Mouse (Mus musculus) intestine, embryonic 15.5 days (tissue): ENCODE results near the gene Afdn. TPM values are rescaled to one million over a fixed set of nuclear protein-coding genes. Genes with fewer than 3 reads are reported as not detected.
"Not testable (repeated sequence)": the region's sequence is repeated elsewhere in the genome, so short reads cannot be mapped to it uniquely, and the experiment has no call there.

Source experiments
- ATAC-seq: fragments of 200-750 bp; cut with Nextera tagmentation; 2 replicates; pipeline ENCODE4 v1.8.0; 2017; ENCODE audit warnings: moderate TSS enrichment, moderate library complexity
- H3K27ac ChIP-seq: fragments of 300-500 bp; sonication (generic); 2 replicates; pipeline ENCODE4 v1.5.1; 2015; ENCODE audit warnings: mild to moderate bottlenecking, inconsistent platforms
- H3K27me3 ChIP-seq: fragments of 300-500 bp; sonication (generic); replicated peaks from 2 replicates; pipeline ENCODE4 v1.6.1; 2015; ENCODE audit warnings: inconsistent platforms
- H3K36me3 ChIP-seq: fragments of 300-500 bp; sonication (generic); 2 replicates; pipeline ENCODE4 v1.6.1; 2015; ENCODE audit warnings: inconsistent platforms
- H3K4me1 ChIP-seq: fragments of 300-500 bp; sonication (generic); replicated peaks from 2 replicates; pipeline ENCODE4 v1.6.1; 2015; ENCODE audit warnings: inconsistent platforms
- H3K4me2 ChIP-seq: fragments of 300-500 bp; sonication (generic); replicated peaks from 2 replicates; pipeline ENCODE4 v1.6.1; 2015; ENCODE audit warnings: mild to moderate bottlenecking, inconsistent platforms
- H3K4me3 ChIP-seq: fragments of 300-500 bp; sonication (generic); replicated peaks from 2 replicates; pipeline ENCODE4 v1.5.1; 2015; ENCODE audit warnings: inconsistent platforms
- H3K9ac ChIP-seq: fragments of 300-500 bp; sonication (generic); 2 replicates; pipeline ENCODE4 v1.6.1; 2015; ENCODE audit warnings: inconsistent platforms
- H3K9me3 ChIP-seq: fragments of 300-500 bp; sonication (generic); 2 replicates; pipeline ENCODE4 v1.6.1; 2016; ENCODE audit warnings: inconsistent platforms
- WGBS: fragments of 180-500 bp; shearing (Covaris S2); methylation state at CpG from one replicate; pipeline ENCODE4 v1.1.7; 2015; 5-methylcytosine and 5-hydroxymethylcytosine counted together
- polyA plus RNA-seq: library from polyadenylated mRNA; unstranded; fragments of >200 nt; fragmentation: Nextera tagmentation; extraction: Ambion mirVana; gene quantifications from 2 replicates; pipeline ENCODE4 v1.2.1, GENCODE M21; 2015

The Afdn gene
- polyA plus RNA-seq, 1 experiment from 2014 or later: 84.9 TPM

GRCm38 (mm10) chr17:13802836-13803408 is 42.6 kb downstream of the Afdn start:
- Histone ChIP-seq H3K27ac (no peak overlapping the region), H3K36me3 (peaks cover 4% of the 10 kb centered on the region; the same call in 1 of the 2 replicates), H3K9me3 (no peaks in the 10 kb centered on the region), H3K4me2 (no peak overlapping the region), H3K4me3 (no peak overlapping the region), H3K4me1 (no peaks in the 10 kb centered on the region), H3K9ac (no peak overlapping the region), H3K27me3 (no peaks in the 10 kb centered on the region)
- 87% methylated on average over 2 of the region's 2 CpGs for WGBS
- no peak for ATAC-seq

GRCm38 (mm10) chr17:13806016-13806415 is 45.7 kb downstream of the Afdn start:
- WGBS: 94% methylated on average over 1 of the region's 1 CpGs
- H3K9ac ChIP-seq: no peak overlapping the region
- no peak for ATAC-seq

GRCm38 (mm10) chr17:13817789-13818188 is 57.5 kb downstream of the Afdn start:
- 91% methylated on average over 2 of the region's 2 CpGs for WGBS
- H3K4me2 ChIP-seq: no peak overlapping the region
- H3K4me1 ChIP-seq: no peaks in the 10 kb centered on the region
- H3K27ac ChIP-seq: no peak overlapping the region
- H3K9me3 ChIP-seq: no peaks in the 10 kb centered on the region
- no peaks in the 10 kb centered on the region for H3K36me3 ChIP-seq
- no peak overlapping the region for H3K4me3 ChIP-seq
- no peaks in the 10 kb centered on the region for H3K27me3 ChIP-seq
- H3K9ac ChIP-seq: no peak overlapping the region
- no peak for ATAC-seq

More at GRCm38 (mm10) chr17:13806016-13806415, 45.7 kb downstream of the Afdn start:
- Histone ChIP-seq H3K27me3 (no peaks in the 10 kb centered on the region), H3K27ac (no peak overlapping the region), H3K9me3 (no peaks in the 10 kb centered on the region), H3K4me1 (no peaks in the 10 kb centered on the region), H3K4me2 (no peak overlapping the region), H3K4me3 (no peak overlapping the region), H3K36me3 (peaks cover 4% of the 10 kb centered on the region; the same call in 1 of the 2 replicates)

GRCm38 (mm10) chr17:13819342-13819741 is 59.0 kb downstream of the Afdn start:
- 89% methylated on average over 4 of the region's 4 CpGs for WGBS
- H3K27me3 ChIP-seq: no peaks in the 10 kb centered on the region
- no peaks in the 10 kb centered on the region for H3K36me3 ChIP-seq
- H3K27ac ChIP-seq: no peak overlapping the region
- no peak for ATAC-seq
- no peaks in the 10 kb centered on the region for H3K4me1 ChIP-seq
- no peak overlapping the region for H3K4me2 ChIP-seq
- H3K4me3 ChIP-seq: no peak overlapping the region
- no peaks in the 10 kb centered on the region for H3K9me3 ChIP-seq
- no peak overlapping the region for H3K9ac ChIP-seq

GRCm38 (mm10) chr17:13820676-13821075 is 60.3 kb downstream of the Afdn start:
- ATAC-seq: no peak
- Histone ChIP-seq H3K9me3 (no peaks in the 10 kb centered on the region), H3K9ac (no peak overlapping the region), H3K4me3 (no peak overlapping the region), H3K27ac (no peak overlapping the region), H3K27me3 (no peaks in the 10 kb centered on the region), H3K4me1 (no peaks in the 10 kb centered on the region), H3K4me2 (no peak overlapping the region), H3K36me3 (no peaks in the 10 kb centered on the region)
- WGBS: 89% methylated on average over 2 of the region's 2 CpGs

DNA sequence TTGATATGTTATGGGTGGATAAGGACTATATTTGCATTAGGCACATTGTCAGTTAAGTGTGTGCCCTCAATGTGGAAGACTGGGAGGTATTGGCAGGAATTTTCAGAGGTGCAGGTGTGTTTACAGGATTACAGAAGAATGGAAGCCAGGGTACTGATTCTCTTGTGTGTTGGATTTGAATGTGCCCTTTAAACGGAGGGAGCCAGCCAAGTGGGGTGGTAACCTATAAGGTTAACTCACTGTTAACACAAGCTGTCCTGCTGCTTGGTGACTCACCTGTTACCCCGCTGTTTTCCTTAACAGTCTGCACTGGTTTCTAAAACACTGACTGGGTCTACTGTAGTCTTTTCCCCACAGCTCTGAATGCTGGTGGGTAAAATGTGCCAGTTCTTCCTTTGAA is 65.1 kb downstream of the Afdn start:
- no peak for ATAC-seq
- H3K4me2 ChIP-seq: no peak overlapping the region
- H3K27me3 ChIP-seq: no peaks in the 10 kb centered on the region
- no peak overlapping the region for H3K9ac ChIP-seq
- H3K27ac ChIP-seq: no peak overlapping the region
- H3K36me3 ChIP-seq: no peaks in the 10 kb centered on the region
- 80% methylated on average over 2 of the region's 2 CpGs for WGBS
- no peaks in the 10 kb centered on the region for H3K9me3 ChIP-seq
- H3K4me1 ChIP-seq: no peaks in the 10 kb centered on the region
- no peak overlapping the region for H3K4me3 ChIP-seq

DNA sequence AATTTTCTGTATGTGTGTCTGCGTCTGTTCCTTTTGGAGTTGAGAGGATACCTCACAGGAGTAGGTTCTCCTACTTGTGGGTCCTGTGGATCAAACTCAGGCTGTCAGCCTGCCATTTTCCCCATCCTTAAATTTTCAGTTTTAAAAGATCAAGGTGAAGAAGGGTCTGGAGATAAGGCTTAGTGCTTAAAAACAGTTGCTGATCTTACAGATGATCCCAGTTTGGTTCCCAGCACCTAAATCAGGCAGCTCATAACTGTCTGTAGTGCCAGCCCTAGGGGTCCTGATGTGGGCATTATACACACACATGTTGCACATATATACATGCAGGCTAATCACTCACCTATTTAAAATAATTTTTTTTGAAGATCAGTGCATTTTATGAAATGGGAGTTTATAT is 69.9 kb downstream of the Afdn start:
- 93% methylated on average over 1 of the region's 1 CpGs for WGBS
- Histone ChIP-seq H3K9ac (no peak overlapping the region), H3K4me1 (no peaks in the 10 kb centered on the region), H3K4me2 (no peak overlapping the region), H3K9me3 (no peaks in the 10 kb centered on the region), H3K27ac (no peak overlapping the region), H3K27me3 (no peaks in the 10 kb centered on the region), H3K4me3 (no peak overlapping the region), H3K36me3 (no peaks in the 10 kb centered on the region)
- ATAC-seq: no peak

DNA sequence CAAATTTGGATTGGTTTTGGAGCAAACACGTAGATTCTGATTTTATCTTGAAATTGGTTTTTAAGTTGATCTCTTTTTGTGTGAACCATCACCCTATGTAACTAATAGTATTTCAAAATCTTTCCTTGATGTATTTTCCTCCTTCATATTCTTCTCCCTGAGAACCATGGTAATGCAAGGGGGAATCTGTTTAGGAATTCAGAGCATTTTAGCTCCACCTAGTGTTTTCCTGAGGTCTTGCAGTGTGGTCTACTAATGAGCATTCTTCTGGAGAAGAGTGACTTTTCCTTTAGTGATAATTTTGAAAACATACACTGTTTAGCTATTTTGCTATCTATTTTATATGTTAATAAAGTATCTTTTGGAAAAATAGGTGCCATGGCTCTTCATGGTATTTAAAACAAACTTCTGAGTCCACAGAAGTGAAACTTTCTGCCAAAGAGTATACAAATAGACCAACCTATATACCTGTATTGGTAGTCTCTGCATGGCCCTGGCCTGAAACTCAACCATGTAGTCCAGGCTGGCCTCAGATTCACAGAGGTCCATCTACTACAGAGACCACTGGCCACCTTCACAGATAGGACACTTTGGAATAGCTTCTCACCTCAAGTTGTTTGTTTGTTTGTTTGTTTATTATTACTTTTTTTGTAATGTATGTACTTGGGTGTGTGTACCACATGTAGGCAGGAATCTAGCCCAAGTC is 70.5 kb downstream of the Afdn start:
- Histone ChIP-seq H3K27ac (no peak overlapping the region), H3K4me3 (no peak overlapping the region), H3K36me3 (no peaks in the 10 kb centered on the region), H3K4me1 (no peaks in the 10 kb centered on the region), H3K9me3 (no peaks in the 10 kb centered on the region), H3K27me3 (no peaks in the 10 kb centered on the region), H3K9ac (no peak overlapping the region), H3K4me2 (no peak overlapping the region)
- 0 out of 2 replicates have a peak, but pooled peaks have one; percentile 34 for ATAC-seq
- WGBS: 91% methylated on average over 1 of the region's 1 CpGs

DNA sequence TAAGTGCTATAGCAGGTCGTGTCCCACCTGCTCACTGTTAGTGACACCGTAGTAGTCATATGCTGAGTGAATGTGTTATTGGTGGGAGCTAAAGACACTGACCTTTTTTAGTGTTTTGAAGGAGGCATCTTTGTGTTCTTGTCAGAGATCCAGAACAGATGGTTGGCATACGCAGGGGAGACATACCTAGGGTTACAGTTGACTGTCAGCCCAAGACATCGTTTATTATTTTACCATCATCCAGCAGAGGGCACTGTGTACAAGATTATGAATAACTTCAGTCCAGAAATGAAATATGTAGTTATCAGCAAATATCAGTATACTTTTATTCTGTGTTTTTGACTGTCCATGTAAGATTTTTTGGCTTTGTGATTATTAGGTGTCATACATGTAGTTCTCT is 75.5 kb downstream of the Afdn start:
- Histone ChIP-seq H3K9ac (no peak overlapping the region), H3K4me1 (no peaks in the 10 kb centered on the region), H3K4me2 (no peak overlapping the region), H3K36me3 (no peaks in the 10 kb centered on the region), H3K4me3 (no peak overlapping the region), H3K27me3 (no peaks in the 10 kb centered on the region), H3K9me3 (no peaks in the 10 kb centered on the region), H3K27ac (no peak overlapping the region)
- ATAC-seq: no peak
- 77% methylated on average over 4 of the region's 4 CpGs for WGBS

DNA sequence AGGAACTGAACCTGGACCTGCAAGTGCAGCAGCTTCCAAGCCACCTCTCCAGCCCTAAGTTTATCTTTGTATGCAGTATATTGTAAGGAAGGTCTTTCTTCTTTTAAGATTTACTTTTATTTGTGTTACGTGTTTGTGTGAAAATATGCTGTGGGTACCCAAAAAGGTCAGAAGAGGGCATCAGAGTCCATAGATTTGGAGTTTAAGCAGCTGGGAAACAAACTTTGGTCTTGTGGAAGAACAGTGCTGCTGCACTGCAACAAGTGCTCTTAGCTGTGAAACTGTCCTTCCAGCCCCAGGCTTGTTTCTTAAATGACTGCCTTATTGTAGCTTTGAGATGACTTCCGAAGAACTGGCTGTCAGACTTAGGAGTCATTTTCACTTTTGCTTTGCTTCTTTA is 89.8 kb downstream of the Afdn start:
- Histone ChIP-seq H3K9ac (no peak overlapping the region), H3K4me2 (no peak overlapping the region), H3K4me3 (no peak overlapping the region), H3K27ac (no peak overlapping the region), H3K27me3 (no peaks in the 10 kb centered on the region), H3K4me1 (no peaks in the 10 kb centered on the region), H3K9me3 (no peaks in the 10 kb centered on the region), H3K36me3 (peaks cover 5% of the 10 kb centered on the region; the same call in 1 of the 2 replicates)
- no peak for ATAC-seq
- 86% methylated on average over 2 of the region's 2 CpGs for WGBS

DNA sequence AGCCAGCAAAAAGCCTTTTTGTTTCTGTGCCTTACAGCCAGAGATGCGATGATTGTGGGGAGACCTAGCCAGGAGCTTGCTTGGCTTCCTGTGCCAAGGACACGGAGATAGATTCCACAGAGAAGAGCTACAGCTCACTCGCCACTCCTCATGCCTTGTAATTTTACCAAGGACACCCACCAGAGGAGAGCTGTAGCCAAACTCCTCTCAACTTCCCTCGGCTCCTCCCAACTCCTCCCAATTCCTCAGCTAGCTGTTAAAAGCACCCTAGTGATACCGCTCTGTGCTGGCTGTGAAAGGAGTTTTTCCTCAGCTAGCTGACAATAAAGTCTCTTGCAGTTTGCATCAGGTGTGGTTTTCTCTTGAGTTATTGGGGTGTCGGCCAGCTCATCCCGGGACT is 93.5 kb downstream of the Afdn start:
- not testable (repeated sequence) for H3K4me3 ChIP-seq
- H3K36me3 ChIP-seq: peaks cover 10% of the 10 kb centered on the region; the same call in 1 of the 2 replicates
- 81% methylated on average over 7 of the region's 7 CpGs for WGBS

GRCm38 (mm10) chr17:13855396-13855795 is 95.1 kb downstream of the Afdn start:
- peaks cover 10% of the 10 kb centered on the region; the same call in 1 of the 2 replicates for H3K36me3 ChIP-seq

More for the DNA sequence above, 93.5 kb downstream of the Afdn start:
- not testable (repeated sequence) for H3K9ac ChIP-seq, H3K4me1 ChIP-seq, H3K27me3 ChIP-seq, H3K27ac ChIP-seq, H3K4me2 ChIP-seq, H3K9me3 ChIP-seq, ATAC-seq

More at GRCm38 (mm10) chr17:13855396-13855795, 95.1 kb downstream of the Afdn start:
- H3K9ac ChIP-seq: no peak overlapping the region
- H3K27me3 ChIP-seq: no peaks in the 10 kb centered on the region
- no peak for ATAC-seq
- no peak overlapping the region for H3K4me3 ChIP-seq
- H3K9me3 ChIP-seq: no peaks in the 10 kb centered on the region
- H3K27ac ChIP-seq: no peak overlapping the region
- H3K4me2 ChIP-seq: no peak overlapping the region
- H3K4me1 ChIP-seq: no peaks in the 10 kb centered on the region
- 83% methylated on average over 1 of the region's 1 CpGs for WGBS
